Mouse (Mus musculus): ENCODE results near the gene Ppp2r1a.

Ppp2r1a gene

DNA sequence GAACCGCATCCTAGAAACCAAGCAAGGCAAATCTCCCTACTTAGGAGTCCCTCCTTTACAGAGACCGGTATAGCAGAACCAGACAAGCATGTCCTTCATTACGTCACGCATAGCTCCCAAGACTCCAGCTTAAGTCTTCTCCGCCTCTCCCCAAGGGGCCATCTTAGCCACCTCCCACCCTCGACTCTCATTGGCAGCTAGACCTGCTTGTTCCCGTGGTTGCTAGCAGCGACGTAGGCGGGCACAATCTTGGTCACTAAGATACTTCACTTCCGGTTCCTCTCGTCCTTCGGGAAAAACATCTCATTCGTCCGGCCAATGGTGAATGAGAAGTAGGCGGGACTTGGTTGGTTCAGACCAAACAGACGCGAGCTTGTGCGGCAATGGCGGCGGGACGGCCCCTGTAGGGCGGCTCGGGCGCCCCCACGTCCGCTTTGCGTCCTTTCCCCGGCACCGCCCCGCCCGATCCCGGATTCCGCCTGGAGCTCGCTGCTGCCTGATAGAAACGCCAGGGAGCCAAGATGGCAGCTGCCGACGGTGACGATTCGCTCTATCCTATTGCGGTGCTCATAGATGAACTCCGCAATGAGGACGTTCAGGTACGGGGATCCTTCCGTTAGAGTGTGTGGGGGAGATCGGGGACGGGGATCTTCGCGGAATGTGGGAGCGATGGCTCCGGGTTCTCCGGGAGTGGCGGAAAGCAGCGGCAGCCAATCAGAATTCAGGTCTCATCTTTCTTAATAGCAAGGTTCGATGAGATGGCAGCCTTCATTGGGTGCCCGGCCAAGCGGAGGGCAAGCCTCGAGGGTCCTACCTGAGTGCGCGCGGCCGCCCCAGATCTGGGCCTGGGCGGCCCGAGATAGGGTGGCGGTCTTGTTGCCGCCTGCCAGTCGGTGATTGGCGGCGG lies at the start of gene Ppp2r1a:
Gene Ppp2r1a, plus strand, starts transcription at position 327 of the 907 bp plus-strand sequence.
- peak; percentile 100 for DNase-seq (ENCODE audit: low read depth)

DNA sequence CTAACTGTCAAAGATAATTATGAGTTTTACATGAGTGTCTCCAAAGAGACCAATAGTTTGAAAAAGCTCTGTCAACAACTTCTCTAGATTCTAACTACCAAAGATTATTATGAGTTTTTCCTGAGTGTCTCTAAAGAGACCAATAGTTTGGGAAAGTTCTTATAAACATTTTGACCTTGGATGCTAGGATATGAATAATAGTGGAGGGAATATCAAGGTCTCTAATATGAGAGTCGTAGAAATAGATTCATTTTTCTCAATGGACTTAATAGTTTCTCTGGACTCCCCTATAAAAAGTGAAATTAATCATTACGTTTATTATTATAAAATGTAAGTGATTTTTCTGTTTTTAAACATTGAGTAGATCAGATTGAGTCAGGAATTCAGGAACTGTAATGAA lies 40.1 kb upstream of the Ppp2r1a start, which contains the start of gene Vmn1r231:
Gene Vmn1r231, minus strand, starts transcription at position 101 of the 400 bp plus-strand sequence.
- no peak for DNase-seq (ENCODE audit: low read depth)

DNA sequence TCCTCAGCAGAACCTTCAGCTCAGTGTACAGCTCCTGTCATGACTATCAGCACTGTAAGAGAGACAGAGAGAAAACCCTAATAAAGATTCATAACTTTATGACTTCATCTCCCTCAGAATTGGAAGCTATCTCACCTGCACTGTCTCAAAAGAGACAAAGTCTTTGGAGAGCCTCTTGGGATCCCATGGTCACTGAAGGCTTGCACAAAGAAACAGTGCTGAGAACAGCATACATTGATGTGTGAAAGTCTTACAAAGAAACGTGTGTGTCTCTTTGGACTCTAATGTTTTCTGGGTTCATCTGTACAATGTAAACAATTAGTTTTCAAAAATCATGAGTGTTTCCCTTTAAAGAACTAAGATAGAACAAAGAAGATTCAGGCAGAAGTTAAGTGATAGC lies 25.5 kb upstream of the Ppp2r1a start, which contains the start of gene Vmn1r232:
Gene Vmn1r232, minus strand, starts transcription at position 101 of the 400 bp plus-strand sequence.
- DNase-seq (ENCODE audit: low read depth): no peak

DNA sequence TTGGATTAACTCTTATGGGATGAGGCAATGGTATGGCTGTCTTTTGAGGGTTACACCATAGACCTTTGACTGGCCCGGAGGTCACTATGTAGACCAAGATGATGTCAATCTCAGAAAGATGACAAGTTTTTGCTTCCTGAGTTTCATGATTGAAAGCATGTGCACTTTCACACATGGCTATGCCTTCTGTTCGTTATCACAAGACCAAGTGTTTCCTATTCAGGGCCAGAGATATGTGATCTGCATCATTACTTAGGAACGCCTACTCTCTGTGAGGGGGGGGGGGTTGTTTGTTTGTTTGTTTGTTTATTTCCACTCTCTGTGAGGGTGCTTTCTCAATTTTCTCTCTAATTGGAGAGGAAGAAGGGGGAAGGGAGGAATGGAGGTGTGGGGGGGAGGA lies 885 bp upstream of the Ppp2r1a start:
- DNase-seq (ENCODE audit: low read depth): peak; percentile 69

- peak; percentile 32 for DNase-seq (ENCODE audit: low read depth)
These were observed 985 bp downstream of the Ppp2r1a start for GRCm38 (mm10) chr17:20946026-20946565.

GRCm38 (mm10) chr17:20946636-20947035 lies 1.5 kb downstream of the Ppp2r1a start:
- no peak for DNase-seq (ENCODE audit: low read depth)

GRCm38 (mm10) chr17:20960386-20960785 lies 15.3 kb downstream of the Ppp2r1a start:
- DNase-seq (ENCODE audit: low read depth): no peak

DNA sequence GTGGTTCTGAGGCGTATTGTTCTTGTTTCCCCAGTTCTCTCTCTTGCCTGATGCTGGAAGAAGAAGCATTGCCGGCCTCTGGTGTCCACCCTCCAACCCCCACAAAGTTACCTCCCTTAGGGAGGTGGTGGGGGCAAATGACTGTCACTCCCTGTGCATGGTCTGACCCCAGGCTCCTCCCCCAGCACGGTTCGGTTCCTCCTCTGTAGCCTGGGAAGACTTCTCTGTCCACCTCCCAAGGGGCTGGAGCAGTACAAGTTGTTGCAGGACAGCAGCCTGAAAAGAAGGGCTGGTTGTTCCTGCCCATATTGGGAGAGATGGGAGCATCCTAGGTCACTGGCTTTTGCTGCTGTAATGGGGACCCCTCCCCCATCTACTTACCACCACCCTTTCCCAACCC lies 20.3 kb downstream of the Ppp2r1a start:
- DNase-seq (ENCODE audit: low read depth): no peak

- DNase-seq (ENCODE audit: low read depth): no peak
These were observed 21.6 kb downstream of the Ppp2r1a start for GRCm38 (mm10) chr17:20966681-20967080.

DNA sequence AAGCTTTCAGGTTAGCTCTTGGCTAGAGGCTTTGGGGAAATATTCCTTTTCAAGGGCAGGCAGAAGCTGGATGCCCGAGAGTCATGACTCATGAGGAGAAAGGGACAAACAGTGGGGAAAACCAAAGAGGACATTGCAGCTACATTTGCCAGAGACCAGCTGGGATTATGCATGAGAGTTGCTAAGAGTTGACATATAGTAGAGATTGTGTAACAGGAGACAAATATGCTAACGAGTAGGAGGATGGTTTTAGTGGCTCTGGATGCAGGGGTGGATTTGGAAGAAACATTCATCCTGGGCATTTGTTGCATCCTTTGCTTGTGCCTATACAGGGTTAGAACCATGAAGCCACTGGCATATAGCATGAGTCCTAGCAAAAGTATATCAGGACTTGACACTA lies 48.6 kb downstream of the Ppp2r1a start:
- DNase-seq (ENCODE audit: low read depth): no peak

GRCm38 (mm10) chr17:20996364-20996763 lies 51.3 kb downstream of the Ppp2r1a start, which contains the start of gene Vmn1r233:
Gene Vmn1r233, minus strand, starts transcription at chr17:20996464.
- no peak for DNase-seq (ENCODE audit: low read depth)

GRCm38 (mm10) chr17:21008382-21009331 lies 63.5 kb downstream of the Ppp2r1a start, which contains the start of gene Zfp160:
Gene Zfp160, plus strand, starts transcription at chr17:21008903.
- peak; percentile 93 for DNase-seq (ENCODE audit: low read depth)

DNA sequence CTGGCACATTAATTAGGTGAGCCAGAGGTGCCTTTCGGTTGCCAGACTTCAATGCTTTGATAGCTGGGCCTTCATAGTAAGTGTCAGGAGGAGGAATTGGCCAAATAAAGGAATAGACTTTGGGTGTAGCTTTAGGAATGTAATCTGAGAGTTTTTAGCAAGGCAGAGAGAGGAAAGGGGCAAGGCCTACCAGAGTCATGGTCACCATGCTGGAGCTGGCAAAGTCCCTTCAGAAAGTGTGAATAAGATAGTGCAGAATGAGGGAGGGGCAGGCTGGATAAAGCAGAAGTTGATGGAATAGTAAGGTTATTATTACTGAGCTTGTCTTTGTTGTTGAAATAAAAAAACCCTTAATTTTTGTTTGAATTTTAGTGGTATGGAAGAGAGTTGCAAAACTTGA lies 64.6 kb downstream of the Ppp2r1a start:
- peak; percentile 51 for DNase-seq (ENCODE audit: low read depth)

Measured in 416B (cell line).